Comparison of ENCODE assay signal across 16 mouse cellular contexts in the genomic region with DNA sequence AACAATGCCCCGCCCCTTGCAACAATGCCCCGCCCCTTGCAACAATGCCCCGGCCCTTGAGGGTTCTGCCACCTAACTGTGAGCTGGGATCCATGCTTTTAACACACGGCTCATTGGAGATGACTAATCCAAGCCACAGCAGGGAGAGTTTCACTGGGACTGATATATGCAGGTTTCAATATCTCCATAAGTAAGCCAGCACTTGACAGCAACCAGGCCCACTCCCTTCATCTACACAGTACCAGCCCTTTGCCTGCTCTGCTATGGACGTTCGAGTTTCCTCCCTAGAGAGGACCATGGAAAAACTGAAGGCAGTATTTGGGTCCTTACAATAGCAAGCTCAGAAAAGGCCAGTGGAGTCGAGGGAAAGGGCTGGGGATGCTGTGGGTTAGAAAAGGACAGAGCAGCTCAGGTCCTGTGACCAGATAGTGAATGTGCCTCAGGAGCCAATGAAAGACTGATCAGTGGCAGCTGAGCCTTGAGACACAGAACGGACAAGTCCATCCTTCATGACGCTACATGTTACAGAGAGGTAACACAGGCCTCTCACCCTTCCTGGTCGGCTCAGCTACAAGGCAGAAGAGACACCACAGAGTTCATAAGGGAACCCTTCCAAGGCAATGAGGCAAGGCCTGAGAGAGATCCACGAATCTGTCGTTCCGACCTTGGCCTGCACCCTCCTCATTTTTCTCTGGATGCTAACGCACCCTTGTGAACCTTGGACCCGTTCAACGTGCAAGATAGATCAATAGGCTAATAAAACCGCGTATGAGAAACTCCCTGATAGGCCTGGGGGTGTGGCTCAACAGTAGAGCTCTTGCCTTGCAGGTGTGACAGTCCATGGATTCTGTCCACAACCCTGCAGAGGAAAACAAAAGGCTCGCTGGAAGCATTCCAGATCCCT.
DNase-seq lines count a peak whose midpoint lies in the region; ATAC-seq and TF ChIP-seq lines count a peak whose summit lies in the region.
"Had no signal": no experiment of that assay in that cellular context is flagged by ENCODE, and none has a peak within 500 bp of the region (broad histone marks: within the 10 kb centered on the region; RNA-seq: fewer than 3 reads in every experiment).

No protein-coding gene starts in this region.

- no peak overlapping the region for H3K4me2 ChIP-seq in midbrain, embryonic 13.5 days (replicated peaks)
- no peak overlapping the region for H3K4me2 ChIP-seq in hindbrain, postnatal 0 days (ENCODE audit: low read depth, low read length)
- H3K4me2 ChIP-seq in stomach, embryonic 16.5 days (ENCODE audit: low read depth, low read length), result no peak overlapping the region
- H3K4me2 ChIP-seq: embryonic facial prominence, embryonic 15.5 days; forebrain, embryonic 13.5 days; heart, embryonic 13.5 days had no signal

- 58% methylated on average over 19 of the region's 19 CpGs for WGBS in midbrain, embryonic 10.5 days
- WGBS in midbrain, embryonic 13.5 days, result 59% methylated on average over 19 of the region's 19 CpGs
- 53% methylated on average over 19 of the region's 19 CpGs for WGBS in hindbrain, postnatal 0 days
- 56% methylated on average over 19 of the region's 19 CpGs for WGBS in stomach, embryonic 16.5 days

- H3K4me1 ChIP-seq in midbrain, embryonic 10.5 days, result peaks cover 13% of the 10 kb centered on the region
- H3K4me1 ChIP-seq in midbrain, embryonic 13.5 days (replicated peaks), result peaks cover 7% of the 10 kb centered on the region
- 0 out of 2 replicates have a peak, but pooled peaks cover 6% of the 10 kb centered on the region for H3K4me1 ChIP-seq in hindbrain, postnatal 0 days (ENCODE audit: insufficient read depth, low read length)
- H3K4me1 ChIP-seq in stomach, embryonic 16.5 days (ENCODE audit: control insufficient read depth, insufficient read depth, low read length), result 0 out of 2 replicates have a peak, but pooled peaks cover 3% of the 10 kb centered on the region
- H3K4me1 ChIP-seq: embryonic facial prominence, embryonic 15.5 days had no signal

- TF ChIP-seq CTCF in hindbrain, postnatal 0 days (IDR thresholded peaks at IDR 0.05; ENCODE audit: low read depth), result no peak

- no peak overlapping the region for H3K9ac ChIP-seq in midbrain, embryonic 13.5 days (replicated peaks)
- H3K9ac ChIP-seq in hindbrain, postnatal 0 days (replicated peaks; ENCODE audit: low read length), result no peak overlapping the region
- H3K9ac ChIP-seq in stomach, embryonic 16.5 days (ENCODE audit: low read length), result no peak overlapping the region
- H3K9ac ChIP-seq: embryonic facial prominence, embryonic 15.5 days; forebrain, embryonic 13.5 days; heart, embryonic 13.5 days had no signal

- H3K9me3 ChIP-seq in midbrain, embryonic 10.5 days (replicated peaks), result no peaks in the 10 kb centered on the region
- H3K9me3 ChIP-seq in midbrain, embryonic 13.5 days, result no peaks in the 10 kb centered on the region
- H3K9me3 ChIP-seq in hindbrain, postnatal 0 days (ENCODE audit: low read length), result no peaks in the 10 kb centered on the region
- H3K9me3 ChIP-seq in stomach, embryonic 16.5 days (replicated peaks; ENCODE audit: control insufficient read depth, low read length), result no peaks in the 10 kb centered on the region
- H3K9me3 ChIP-seq: embryonic facial prominence, embryonic 15.5 days; forebrain, embryonic 13.5 days; heart, embryonic 13.5 days had no signal

- ATAC-seq in midbrain, embryonic 13.5 days, result no peak
- no peak for ATAC-seq in hindbrain, postnatal 0 days
- peak; percentile 83; the same call in 1 of the 2 replicates for ATAC-seq in stomach, embryonic 16.5 days (ENCODE audit: insufficient read depth, low FRiP score)
- ATAC-seq: forebrain, embryonic 13.5 days had no signal

- 0 out of 2 replicates have a peak overlapping the region, but pooled peaks have one; percentile 9 for H3K27ac ChIP-seq in midbrain, embryonic 10.5 days (replicated peaks)
- no peak overlapping the region for H3K27ac ChIP-seq in midbrain, embryonic 13.5 days
- no peak overlapping the region for H3K27ac ChIP-seq in hindbrain, postnatal 0 days
- H3K27ac ChIP-seq in stomach, embryonic 16.5 days (ENCODE audit: low read length), result no peak overlapping the region
- H3K27ac ChIP-seq: embryonic facial prominence, embryonic 15.5 days; forebrain, embryonic 13.5 days; heart, embryonic 13.5 days; macrophage had no signal

- no peaks in the 10 kb centered on the region for H3K36me3 ChIP-seq in midbrain, embryonic 10.5 days
- no peaks in the 10 kb centered on the region for H3K36me3 ChIP-seq in midbrain, embryonic 13.5 days
- no peaks in the 10 kb centered on the region for H3K36me3 ChIP-seq in hindbrain, postnatal 0 days (ENCODE audit: insufficient read depth, low read length)
- no peaks in the 10 kb centered on the region for H3K36me3 ChIP-seq in stomach, embryonic 16.5 days (ENCODE audit: control insufficient read depth, insufficient read depth, low read length)
- H3K36me3 ChIP-seq: embryonic facial prominence, embryonic 15.5 days; G1E; heart, embryonic 13.5 days had no signal

- H3K4me3 ChIP-seq in midbrain, embryonic 10.5 days, result no peak overlapping the region
- no peak overlapping the region for H3K4me3 ChIP-seq in midbrain, embryonic 13.5 days (replicated peaks)
- H3K4me3 ChIP-seq in hindbrain, postnatal 0 days (ENCODE audit: low read length), result no peak overlapping the region
- no peak overlapping the region for H3K4me3 ChIP-seq in stomach, embryonic 16.5 days (replicated peaks; ENCODE audit: low read length)
- H3K4me3 ChIP-seq: embryonic facial prominence, embryonic 15.5 days; forebrain, embryonic 13.5 days; heart, embryonic 13.5 days had no signal

- no peaks in the 10 kb centered on the region for H3K27me3 ChIP-seq in midbrain, embryonic 10.5 days (ENCODE audit: low read depth, poor library complexity, severe bottlenecking)
- H3K27me3 ChIP-seq in midbrain, embryonic 13.5 days, result no peaks in the 10 kb centered on the region
- H3K27me3 ChIP-seq in hindbrain, postnatal 0 days (ENCODE audit: insufficient read depth, low read length), result no peaks in the 10 kb centered on the region
- H3K27me3 ChIP-seq in stomach, embryonic 16.5 days (ENCODE audit: control insufficient read depth, insufficient read depth, low read length), result no peaks in the 10 kb centered on the region
- H3K27me3 ChIP-seq: embryonic facial prominence, embryonic 15.5 days; forebrain, embryonic 13.5 days; heart, embryonic 13.5 days had no signal

- peak; percentile 78 for DNase-seq in heart, adult 11 months
- no peak for DNase-seq in heart, adult 9 months (ENCODE audit: low spot score in 2 of 2)
- DNase-seq in midbrain, embryonic 10.5 days (ENCODE audit: low spot score), result no peak
- peak; percentile 44 for DNase-seq in hindbrain, postnatal 0 days (ENCODE audit: low spot score)
- no peak for DNase-seq in B cell, adult 2 months
- DNase-seq in urinary bladder, adult 2 months (ENCODE audit: low spot score), result no peak
- DNase-seq: cerebellum, adult 18-20 months; right cerebral cortex, adult 18-20 months; thymus, postnatal 25 days had no signal

Comparison
In these comparisons a context has a peak if more than half of its experiments do, and no peak if none do; other contexts are left out.
1. DNase-seq: peak in heart, adult 11 months (single experiment) and hindbrain, postnatal 0 days (single experiment); none in heart, adult 9 months (0 of 2), midbrain, embryonic 10.5 days (single experiment), B cell, adult 2 months (0 of 2) and urinary bladder, adult 2 months (single experiment).